Mouse (Mus musculus) induced T-regulatory cell, adult 2 months (primary cell): Measurements from ENCODE around the gene Mrgprh.

Experiments used
- DNase-seq: peaks from one replicate; pipeline ENCODE4 v3.0.0-alpha.2; 2012; ENCODE audit warnings: low read depth

Mrgprh gene

DNA sequence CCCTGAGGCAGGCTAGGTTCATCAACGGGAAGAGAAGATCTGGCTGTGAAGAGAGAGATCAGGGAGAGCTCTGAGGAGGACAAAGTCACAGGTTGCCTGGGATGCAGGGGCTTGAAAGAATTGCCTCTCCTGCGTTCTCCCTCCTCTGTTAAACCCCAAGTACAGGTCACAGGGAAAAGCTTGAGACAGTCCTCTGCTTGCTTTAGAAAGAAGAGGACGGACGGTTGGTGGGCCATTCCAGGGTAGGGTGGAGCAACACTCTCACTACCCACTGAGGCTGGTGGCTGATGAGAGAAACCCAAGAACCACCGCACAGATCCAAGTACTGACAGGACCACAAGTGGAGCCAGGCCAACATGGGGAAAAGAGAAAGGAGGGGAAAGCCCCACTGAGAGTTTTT lies at the start of gene Mrgprh:
TSS of gene Mrgprh (plus strand) at position 301 of the 400 bp plus-strand sequence.
- no peak for DNase-seq

DNA sequence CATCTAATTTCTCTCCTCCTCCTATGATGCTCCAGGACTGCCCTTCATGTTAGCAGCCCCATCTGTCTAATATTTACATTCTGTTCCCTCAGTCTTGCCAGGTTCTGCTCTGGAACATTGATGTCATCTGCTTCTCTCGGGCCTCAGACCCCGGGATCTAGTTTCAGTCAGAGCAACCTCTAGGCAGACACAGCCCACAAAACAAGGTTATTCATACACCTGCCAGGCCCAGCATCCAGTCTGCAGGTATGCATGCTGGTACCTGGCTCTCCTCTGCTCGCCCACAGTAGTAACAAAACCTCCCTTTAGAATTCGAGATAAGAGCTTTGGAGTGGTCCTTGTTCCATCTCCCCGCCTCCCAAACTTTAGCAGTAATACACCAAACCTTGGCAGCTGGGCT lies 45.5 kb upstream of the Mrgprh start:
- DNase-seq, result no peak

DNA sequence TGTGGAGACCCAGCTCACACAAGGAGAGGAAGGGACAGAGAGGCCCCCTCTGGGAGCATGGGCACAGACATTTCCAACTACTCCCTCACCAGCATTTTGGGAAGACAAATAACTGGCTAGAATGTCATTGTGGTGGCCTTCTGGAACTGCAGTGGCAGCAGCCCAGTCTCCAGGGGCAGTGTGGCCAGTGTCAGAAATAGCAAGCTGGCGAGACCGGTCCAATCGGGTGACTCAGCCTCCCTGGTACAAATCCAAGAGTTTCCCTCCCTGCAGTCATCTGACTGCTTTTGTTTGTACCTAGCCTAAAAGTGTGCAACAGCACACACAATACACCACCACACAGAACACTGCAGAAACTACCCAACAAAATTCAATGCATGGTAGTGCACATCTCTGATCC lies 43.6 kb upstream of the Mrgprh start:
- DNase-seq, result no peak

DNA sequence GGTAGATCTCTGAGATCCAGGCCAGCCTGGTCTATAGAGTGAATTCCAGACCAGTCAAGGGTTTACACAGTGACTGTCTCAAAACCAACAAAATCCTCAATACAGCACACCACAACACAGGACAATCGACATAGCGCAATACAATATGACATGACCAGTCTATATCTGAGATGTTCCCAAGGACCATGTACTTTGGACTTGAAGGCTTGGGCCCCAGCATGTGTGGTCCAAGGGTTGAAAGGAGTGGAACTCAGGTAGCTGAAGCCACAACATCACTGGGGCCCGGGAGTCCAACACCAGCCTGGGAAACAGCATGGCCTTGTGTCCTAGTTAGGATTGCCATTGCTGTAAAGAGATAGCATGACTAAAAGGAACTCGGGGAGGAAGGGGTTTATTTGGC lies 43.2 kb upstream of the Mrgprh start:
- no peak for DNase-seq

DNA sequence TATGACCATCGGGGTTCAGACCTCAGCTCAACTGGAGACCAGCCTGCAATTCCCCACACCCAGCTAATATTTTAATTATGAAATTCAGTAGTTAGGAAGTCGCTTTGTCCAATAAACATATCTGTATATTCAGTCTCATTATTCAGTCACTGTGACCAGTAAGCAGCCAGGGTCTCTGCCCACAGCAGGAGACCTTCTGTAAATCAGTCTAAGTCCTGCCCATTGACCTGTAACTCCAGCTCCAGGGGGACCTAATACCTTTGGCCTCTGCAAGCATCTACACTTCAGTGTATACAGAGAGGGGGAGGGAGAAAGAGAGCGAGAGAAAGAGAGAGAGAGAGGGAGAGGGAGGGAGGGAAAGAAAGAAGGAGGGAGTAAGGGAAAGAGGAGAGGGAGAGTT lies 41.5 kb upstream of the Mrgprh start:
- no peak for DNase-seq

DNA sequence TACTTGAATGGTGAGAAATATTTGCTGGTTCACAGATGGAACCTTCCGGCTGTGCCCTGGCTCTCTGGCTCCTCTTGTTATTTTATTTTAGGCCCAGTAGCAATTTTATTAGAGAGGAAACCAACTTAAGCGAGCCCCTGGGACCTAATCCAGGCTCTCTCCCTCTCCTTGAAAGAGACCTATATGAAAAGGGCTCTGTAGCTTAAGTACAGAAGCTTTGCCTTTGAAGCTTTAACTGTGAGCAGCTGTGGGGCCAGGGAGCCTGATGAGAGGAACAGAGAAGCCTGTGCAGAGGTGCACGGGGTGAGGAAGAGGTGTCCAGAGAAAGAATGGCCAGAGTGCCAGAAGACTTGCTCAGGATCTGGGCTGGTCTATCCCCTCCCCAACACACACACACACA lies 41.0 kb upstream of the Mrgprh start:
- no peak for DNase-seq

DNA sequence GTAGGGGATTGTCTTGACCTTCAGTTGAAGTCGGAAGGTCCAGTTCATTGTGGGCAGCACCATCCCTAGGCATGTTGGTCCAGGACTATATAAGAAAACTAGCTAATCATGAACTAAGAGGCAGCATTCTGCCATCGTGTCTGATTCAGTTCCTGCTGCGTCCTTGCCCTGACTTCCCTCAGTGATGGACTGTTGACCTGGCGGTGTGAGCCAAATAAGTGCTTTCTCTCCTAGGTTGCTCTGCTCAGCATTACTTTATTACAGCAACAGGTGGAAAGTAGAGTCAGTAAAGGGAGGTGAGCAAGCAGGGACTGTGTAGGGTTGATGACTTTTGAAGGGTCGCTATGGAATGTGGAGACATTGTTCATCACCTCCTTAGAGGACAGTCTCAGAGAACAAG lies 40.1 kb upstream of the Mrgprh start:
- DNase-seq, result no peak

DNA sequence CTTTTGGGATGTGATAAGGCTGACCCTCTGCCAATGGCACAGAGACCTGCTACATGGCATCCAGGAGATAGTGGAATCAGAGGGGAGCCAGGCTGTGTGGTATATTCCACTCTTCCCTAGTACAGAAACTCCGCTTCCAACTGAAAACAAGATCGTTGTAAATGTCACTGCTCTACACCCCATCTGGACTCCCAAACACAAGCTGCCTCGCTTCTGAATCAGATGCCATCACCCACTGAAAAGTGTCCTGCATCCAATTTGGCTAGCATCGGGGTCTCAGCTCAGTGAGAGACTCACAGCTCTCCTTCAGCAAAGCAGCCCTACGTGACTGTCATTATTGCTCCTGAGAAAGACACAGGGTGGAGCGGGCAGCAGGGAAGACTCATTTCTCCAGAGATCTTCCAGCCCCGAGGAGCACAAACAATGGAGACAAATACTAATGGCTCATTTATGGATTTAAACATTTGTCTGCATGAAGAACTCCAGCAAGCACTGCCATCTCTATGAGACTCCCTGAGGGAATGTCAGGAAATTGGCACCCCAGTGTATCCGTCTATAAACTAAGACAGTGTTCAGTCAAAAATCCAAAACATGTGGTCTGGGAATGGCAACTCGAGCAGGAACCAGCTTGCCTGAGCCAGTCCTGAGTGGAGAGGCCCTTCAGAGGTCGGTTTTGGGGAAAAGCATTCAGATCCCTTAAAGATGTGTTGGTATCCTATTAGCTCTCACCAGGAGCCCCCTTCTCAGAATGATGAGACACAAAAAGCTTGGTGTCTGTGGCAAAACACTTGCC lies 36.2 kb upstream of the Mrgprh start:
- no peak for DNase-seq

DNA sequence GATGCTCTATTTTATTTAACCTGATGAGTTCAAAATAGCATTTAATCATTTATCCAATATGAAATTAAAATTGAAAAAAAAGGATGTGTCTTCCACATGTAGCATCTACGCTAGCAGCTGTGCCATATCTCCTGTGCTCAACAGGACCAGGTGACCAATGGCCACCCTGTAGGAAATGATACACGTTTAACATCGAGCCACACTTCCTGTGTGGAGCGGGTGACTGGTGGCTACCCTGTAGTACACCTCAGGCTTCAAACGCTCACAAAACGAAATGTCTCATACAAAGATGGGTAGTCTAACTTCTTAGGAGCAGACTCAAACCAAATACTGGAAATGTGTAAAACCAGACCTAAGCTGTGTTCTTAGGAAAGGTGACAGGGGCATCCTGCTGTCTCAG lies 32.0 kb upstream of the Mrgprh start:
- DNase-seq, result no peak

DNA sequence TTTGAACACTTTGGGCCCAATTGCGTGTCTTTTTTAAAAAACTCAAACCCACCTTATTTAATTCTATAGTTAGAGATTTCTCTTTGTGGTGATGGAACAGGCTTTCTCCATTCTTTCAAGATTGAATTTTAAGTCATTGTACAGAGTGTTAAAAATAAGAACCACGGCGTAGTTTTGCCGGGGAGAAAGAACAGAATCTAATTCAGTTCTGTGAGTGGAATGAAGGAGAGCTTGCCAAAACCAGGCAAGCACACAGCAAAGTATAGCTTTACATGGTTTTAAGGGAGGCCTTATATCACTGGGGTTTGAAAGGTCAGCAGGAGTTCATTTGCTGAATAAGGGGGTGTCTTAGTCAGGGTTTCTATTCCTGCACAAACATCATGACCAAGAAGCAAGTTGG lies 31.3 kb upstream of the Mrgprh start:
- DNase-seq, result no peak

DNA sequence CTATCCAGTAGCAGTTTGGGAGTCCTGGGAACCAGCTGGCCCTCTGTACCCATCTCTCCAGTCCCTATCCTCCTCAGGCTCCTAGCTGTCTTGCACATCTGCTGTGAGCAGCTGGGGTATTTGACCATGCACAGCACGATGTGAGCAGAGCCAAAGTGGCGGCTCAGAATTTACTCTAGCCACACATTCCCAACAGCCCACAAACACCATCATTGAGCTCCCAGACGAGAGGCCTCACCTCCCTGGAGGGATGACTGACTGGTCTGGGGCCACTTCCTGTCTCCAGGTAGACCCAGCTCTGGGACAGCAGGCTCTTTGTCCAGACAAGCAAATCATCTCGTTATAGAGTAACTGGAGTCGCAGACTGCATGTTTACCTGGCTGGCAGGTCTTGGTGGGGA lies 30.0 kb upstream of the Mrgprh start:
- DNase-seq, result no peak

DNA sequence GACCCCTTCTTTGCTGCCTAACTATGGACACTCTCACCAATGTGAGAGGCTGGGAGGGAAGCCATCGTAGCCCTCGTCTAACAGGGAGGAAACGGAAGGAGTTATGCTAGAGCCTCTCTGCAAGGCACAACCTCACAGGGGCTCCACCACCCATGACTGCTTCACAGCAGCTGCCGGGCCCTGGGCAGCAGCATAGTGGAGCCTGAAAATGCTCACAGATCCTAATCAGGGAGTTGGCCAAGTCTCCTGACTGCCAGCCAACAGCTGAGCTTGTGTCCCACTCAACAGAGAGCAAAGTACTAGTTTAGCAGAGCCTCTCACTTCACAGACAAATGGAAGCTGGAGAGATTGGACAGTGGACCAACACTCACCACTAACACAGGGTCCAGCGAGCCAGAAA lies 29.4 kb upstream of the Mrgprh start:
- DNase-seq, result no peak

DNA sequence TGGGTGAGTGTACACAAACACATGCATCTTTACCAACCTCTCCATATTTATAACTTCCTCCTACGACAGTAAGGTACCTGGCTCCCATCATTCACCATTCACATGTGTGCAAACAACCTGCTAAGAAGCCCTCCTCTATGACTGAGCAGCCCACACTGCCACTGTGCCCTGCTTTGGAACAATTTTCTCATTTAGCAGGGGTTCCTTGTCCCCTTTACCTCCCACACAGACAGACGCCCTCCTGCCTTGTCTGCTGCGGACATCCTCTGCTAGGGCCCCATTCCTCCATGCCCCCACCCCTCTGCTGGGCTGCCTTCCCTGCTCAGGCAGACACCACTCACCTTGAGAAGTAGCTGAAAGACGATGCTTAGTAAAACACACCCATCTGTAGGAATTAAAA lies 28.1 kb upstream of the Mrgprh start:
- no peak for DNase-seq

DNA sequence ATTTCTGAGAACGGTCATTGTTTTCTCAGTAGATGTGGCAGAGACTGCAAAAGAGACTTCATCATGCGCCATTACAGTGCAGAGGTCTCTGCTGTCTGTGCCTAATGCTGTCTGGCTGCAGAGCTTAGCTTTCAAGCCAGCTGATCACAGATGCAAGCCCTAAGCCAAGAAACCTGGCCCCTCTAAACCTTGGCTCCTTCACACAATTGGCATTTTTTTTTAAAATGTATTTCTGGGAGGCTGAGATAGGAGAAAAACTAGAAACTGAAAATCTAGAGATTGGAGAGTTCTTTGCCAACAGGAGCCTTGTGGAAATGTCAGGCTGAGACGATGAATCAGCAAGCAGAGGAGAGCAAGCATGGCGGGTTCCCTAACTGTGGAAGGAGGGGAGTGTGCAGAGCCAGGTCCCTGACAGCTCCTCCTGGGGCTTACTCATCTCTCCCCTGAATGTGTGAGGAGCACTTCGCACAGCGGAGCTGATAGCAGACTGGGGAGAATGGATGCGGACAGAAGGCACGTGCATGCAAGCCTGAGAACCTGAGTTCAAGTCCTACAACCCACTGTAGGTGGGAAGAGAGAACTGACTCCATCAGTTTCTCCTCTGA lies 26.0 kb upstream of the Mrgprh start:
- no peak for DNase-seq

DNA sequence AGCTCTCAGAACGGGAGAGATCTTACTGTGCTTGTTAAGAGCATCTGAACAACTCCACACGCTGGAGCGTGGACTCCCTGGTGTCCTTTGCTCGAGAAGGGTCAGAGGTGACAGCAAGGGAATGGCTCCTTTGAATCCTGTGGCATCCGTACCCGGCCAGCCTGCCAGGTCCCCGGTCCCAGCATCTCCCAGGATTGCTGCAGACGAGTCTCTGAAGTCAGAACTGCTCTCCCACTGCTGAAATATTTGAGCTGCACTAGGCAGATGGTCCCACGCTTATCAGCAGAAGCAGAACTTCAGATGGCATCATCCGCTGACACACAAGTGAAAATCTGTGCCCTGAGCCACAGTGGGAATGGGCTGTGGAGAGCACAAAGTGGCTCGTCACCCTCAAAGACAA lies 24.1 kb upstream of the Mrgprh start:
- DNase-seq, result no peak

DNA sequence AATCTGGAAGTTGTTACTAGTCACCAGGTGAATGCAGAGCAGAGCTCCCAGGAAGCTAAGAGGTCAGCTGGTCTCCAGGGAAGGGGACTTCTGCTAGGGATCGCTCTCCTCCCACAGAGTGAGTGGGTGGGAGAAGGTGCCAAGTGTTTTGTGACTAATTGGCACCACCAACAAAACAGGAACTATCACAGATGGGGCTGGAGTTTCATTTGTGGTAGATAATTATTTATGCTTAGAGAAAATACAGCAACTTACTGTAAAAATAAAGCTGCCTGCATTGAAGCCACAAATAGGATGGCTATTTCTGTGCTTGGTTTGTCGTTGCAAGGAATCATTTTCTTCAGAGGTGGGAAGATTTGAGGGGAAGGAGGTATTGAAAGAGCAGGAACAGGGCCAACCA lies 22.0 kb upstream of the Mrgprh start:
- no peak for DNase-seq

DNA sequence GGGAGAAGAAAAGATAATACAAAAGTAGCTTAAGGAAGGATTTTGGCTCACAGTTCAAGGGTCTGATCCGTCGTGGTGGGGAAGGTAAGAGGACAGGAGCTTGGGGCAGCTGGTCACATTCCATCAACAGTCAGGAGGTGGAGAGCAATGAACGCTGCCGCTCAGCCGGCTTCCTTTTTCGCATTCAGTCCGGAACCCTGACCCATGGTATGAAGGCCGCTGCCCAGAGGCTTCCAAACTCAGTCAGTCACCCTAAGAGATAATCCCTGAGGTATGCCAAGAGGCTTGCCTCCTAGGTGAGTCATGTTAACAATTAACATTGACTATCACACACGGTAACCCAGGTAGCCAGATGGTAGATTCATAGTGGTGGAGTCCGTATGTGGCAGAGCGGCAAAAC lies 21.4 kb upstream of the Mrgprh start:
- DNase-seq, result no peak

DNA sequence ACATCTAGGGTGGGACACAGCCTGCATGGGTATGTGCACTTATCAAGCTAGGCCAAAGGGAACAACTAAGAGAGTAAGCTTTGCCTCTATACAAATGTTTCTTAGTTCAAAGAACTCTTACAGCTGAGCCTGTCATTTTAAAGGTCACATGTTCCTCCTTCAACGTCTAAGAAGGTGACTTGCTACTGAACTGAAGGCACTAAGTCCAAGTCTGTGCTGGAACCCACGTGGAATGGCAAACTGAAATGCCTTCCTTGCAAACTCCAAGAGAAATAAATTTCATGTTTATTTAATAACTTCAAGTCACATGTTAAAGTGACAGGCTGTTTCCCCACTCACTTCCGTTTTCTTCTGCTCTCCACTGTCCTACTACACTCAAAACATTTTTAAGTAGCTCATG lies 18.4 kb upstream of the Mrgprh start:
- no peak for DNase-seq

DNA sequence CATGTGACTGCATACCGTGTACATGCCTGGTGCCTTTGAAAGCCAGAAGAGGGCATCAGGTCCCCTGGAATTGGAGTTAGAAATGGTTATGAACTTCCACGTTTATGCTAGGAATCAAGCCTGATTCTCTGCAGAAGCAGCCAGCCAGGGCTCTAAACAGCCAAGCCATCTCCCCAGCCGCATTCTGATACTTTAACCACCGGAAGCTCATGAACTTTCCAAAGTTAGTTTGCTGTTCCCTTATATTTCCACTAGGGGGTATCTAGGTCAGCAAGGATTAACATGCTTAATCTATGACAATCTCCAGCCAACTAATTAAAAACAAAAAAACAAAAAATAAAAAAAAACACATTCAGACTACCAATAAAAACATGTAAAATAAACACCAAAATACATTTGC lies 17.8 kb upstream of the Mrgprh start:
- DNase-seq, result peak; percentile 71

DNA sequence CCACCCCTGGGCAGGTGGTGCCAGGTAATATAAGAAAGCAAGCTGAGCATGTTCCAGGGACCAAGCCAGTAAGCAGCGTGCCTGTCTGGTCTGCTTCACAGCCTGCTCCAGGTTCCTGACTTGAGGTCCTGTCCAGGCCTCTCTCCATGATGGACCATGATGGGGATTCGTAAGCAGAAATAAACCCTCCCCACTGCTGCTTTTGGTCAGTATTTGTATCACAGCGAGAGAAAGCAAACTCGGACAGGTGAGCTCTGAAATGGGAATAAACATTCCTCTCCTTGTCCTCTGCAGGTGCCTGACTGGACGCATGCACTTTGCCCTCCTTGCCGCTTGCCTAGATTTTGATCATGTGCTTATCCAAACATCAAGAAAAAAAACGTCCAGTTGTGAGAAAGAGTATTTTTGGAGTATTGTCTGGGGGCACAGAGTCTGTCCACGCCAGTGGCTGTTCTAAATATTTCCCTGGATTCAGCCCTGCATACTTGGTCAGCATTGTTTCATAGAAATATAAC lies 16.8 kb upstream of the Mrgprh start:
- no peak for DNase-seq

DNA sequence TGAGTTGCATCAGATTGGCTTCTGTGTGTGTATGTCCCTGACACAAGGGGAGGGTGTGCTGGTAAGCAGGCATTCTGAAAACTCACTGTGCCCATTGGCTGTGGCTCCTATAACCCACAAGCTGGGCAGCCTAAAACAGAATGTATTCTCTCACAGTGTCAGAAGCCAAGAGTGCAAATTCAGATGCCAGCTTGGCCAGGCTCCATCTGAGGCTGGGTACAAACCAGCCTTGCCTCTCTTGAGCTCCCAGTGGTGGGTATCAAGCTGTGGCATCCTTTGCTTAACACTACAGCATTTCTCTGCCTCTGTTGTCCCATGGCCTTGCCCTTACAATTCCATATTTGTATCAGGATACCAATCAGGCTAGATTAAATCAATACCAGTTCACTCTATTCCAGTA lies 11.7 kb upstream of the Mrgprh start:
- DNase-seq, result no peak

DNA sequence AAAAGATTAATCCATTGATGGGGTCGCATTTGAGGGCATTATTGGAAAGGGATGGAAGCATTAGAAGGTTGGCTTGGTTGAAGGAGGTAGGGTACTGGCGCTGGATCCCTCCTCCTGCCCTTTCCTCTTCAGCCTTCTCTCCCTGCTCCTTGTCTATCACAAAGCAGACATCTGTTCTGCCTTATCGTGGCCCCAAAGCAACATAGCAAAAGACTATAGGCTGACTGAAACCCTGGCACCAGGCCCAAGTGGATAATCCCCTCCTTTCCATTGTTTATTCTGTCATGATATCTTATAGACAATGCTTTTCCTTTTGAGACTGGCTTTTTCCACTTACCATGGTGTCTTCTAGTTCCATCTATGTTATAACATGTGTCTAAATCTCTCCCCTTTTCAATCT lies 10.4 kb upstream of the Mrgprh start:
- no peak for DNase-seq

DNA sequence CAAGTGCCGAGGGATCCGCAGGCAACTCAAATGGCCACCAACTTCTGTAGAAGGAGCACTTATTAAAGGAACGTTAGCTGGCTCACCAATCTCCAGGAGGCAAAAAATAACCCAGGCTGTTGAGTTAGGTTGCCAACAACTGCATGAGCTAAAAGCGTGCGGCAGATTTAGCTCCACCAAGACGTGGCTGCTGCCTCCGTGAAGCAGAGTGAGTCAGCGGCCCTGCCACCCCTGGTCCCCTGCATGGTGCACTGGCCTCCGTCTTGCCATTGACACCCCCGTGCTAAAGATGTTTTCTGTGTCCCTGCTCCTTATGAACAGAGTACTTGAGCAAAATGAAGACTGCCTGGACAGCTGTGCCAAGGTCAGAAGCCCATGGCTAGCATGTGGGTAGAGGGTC lies 9.0 kb upstream of the Mrgprh start:
- DNase-seq, result no peak

DNA sequence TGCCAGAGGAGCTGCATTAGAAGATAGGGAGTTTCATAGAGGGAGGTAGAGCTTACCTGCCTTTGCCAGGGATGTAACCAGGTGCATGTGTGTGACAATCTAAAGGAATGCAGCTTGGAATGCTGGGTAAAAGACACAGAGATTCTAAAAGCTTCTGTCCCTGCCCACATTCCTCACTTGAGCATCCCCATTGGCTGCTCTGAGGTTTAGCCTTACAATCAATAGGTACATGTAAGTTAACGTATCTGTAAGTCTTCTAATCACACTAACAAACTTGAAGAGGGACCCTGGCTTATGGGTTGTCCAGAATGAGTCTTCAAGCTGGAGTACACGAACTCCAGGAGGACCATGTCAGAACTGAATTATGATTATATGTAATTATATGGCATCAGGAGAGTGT lies 7.8 kb upstream of the Mrgprh start, which contains the start of gene Mas1:
TSS of gene Mas1 (minus strand) at position 101 of the 400 bp plus-strand sequence.
- no peak for DNase-seq
